ENCODE assay signal across 11 mouse cellular contexts in genomic region chr5:142372207-142372606, GRCm38 (mm10). TPM values are rescaled to one million over a fixed set of nuclear protein-coding genes. Genes with fewer than 3 reads are reported as not detected.
A peak's percentile ranks its signal among the peaks of the same experiment; 100 is the strongest.
DNase-seq lines count a peak whose midpoint lies in the region; ATAC-seq lines count a peak whose summit lies in the region.
"Had no signal": no experiment of that assay in that cellular context is flagged by ENCODE, and none has a peak within 500 bp of the region (broad histone marks: within the 10 kb centered on the region; RNA-seq: fewer than 3 reads in every experiment).

No protein-coding gene starts in this region.

- no peaks in the 10 kb centered on the region for H3K27me3 ChIP-seq in lung, embryonic 15.5 days
- no peaks in the 10 kb centered on the region for H3K27me3 ChIP-seq in forebrain, embryonic 10.5 days (ENCODE audit: poor library complexity, severe bottlenecking)
- no peaks in the 10 kb centered on the region for H3K27me3 ChIP-seq in hindbrain, embryonic 15.5 days
- no peaks in the 10 kb centered on the region for H3K27me3 ChIP-seq in neural tube, embryonic 14.5 days (ENCODE audit: control insufficient read depth, insufficient read depth, low read length)

- no peak for DNase-seq in lung, postnatal 14 days
- DNase-seq in forebrain, embryonic 10.5 days (ENCODE audit: extremely low spot score, low spot score): no peak
- DNase-seq in thymus, postnatal 4 days: no peak
- no peak for DNase-seq in urinary bladder, postnatal 36 days (ENCODE audit: low spot score in 2 of 2)
- no peak for DNase-seq in testis, postnatal 14 days (ENCODE audit: low spot score)
- DNase-seq: heart, postnatal 36 days; layer of hippocampus, postnatal 36 days; right cerebral cortex, postnatal 4 days had no signal

- H3K9ac ChIP-seq in lung, embryonic 15.5 days: no peak overlapping the region
- H3K9ac ChIP-seq in hindbrain, embryonic 15.5 days: no peak overlapping the region
- H3K9ac ChIP-seq in neural tube, embryonic 14.5 days (replicated peaks; ENCODE audit: low read depth, low read length): no peak overlapping the region

- no peaks in the 10 kb centered on the region for H3K36me3 ChIP-seq in lung, embryonic 15.5 days
- peaks cover 15% of the 10 kb centered on the region for H3K36me3 ChIP-seq in forebrain, embryonic 10.5 days (replicated peaks)
- no peaks in the 10 kb centered on the region for H3K36me3 ChIP-seq in hindbrain, embryonic 15.5 days
- H3K36me3 ChIP-seq in neural tube, embryonic 14.5 days (ENCODE audit: control insufficient read depth, insufficient read depth, low read length): no peaks in the 10 kb centered on the region

- H3K27ac ChIP-seq in lung, embryonic 15.5 days: peak overlapping the region; percentile 64; the same call in 1 of the 2 replicates
- peak overlapping the region; percentile 88 for H3K27ac ChIP-seq in forebrain, embryonic 10.5 days
- peak overlapping the region; percentile 71 for H3K27ac ChIP-seq in hindbrain, embryonic 15.5 days (replicated peaks)
- H3K27ac ChIP-seq in neural tube, embryonic 14.5 days (ENCODE audit: low read depth, low read length): peak overlapping the region; percentile 81

- no peak overlapping the region for H3K4me3 ChIP-seq in lung, embryonic 15.5 days
- H3K4me3 ChIP-seq in forebrain, embryonic 10.5 days: peak overlapping the region; percentile 17; the same call in 1 of the 2 replicates
- no peak overlapping the region for H3K4me3 ChIP-seq in hindbrain, embryonic 15.5 days
- no peak overlapping the region for H3K4me3 ChIP-seq in neural tube, embryonic 14.5 days (ENCODE audit: low read depth, low read length)

- no peaks in the 10 kb centered on the region for H3K9me3 ChIP-seq in lung, embryonic 15.5 days
- peaks cover 8% of the 10 kb centered on the region for H3K9me3 ChIP-seq in forebrain, embryonic 10.5 days
- H3K9me3 ChIP-seq in hindbrain, embryonic 15.5 days: no peaks in the 10 kb centered on the region
- no peaks in the 10 kb centered on the region for H3K9me3 ChIP-seq in neural tube, embryonic 14.5 days (ENCODE audit: control insufficient read depth, low read length)

- 33% methylated on average over 6 of the region's 6 CpGs for WGBS in lung, embryonic 15.5 days
- 13% methylated on average over 6 of the region's 6 CpGs for WGBS in forebrain, embryonic 10.5 days
- 11% methylated on average over 6 of the region's 6 CpGs for WGBS in hindbrain, embryonic 15.5 days
- 13% methylated on average over 6 of the region's 6 CpGs for WGBS in neural tube, embryonic 14.5 days

- peaks cover 19% of the 10 kb centered on the region for H3K4me1 ChIP-seq in lung, embryonic 15.5 days
- peaks cover 60% of the 10 kb centered on the region for H3K4me1 ChIP-seq in forebrain, embryonic 10.5 days
- peaks cover 15% of the 10 kb centered on the region for H3K4me1 ChIP-seq in hindbrain, embryonic 15.5 days (replicated peaks)
- peaks cover 9% of the 10 kb centered on the region for H3K4me1 ChIP-seq in neural tube, embryonic 14.5 days (ENCODE audit: control insufficient read depth, insufficient read depth, low read length)

- ATAC-seq in lung, embryonic 15.5 days (ENCODE audit: borderline replicate concordance, extremely low read depth, low FRiP score, low TSS enrichment): no peak
- no peak for ATAC-seq in hindbrain, embryonic 15.5 days (ENCODE audit: low FRiP score, low read depth)
- ATAC-seq in neural tube, embryonic 14.5 days (ENCODE audit: low read depth): no peak

- 0 out of 2 replicates have a peak overlapping the region, but pooled peaks have one; percentile 38 for H3K4me2 ChIP-seq in lung, embryonic 15.5 days
- no peak overlapping the region for H3K4me2 ChIP-seq in hindbrain, embryonic 15.5 days
- no peak overlapping the region for H3K4me2 ChIP-seq in neural tube, embryonic 14.5 days (ENCODE audit: low read depth, low read length)

RNA-seq across cellular contexts. Expression of gene Foxk1, which starts 29.1 kb away (rescaled TPM):
- 4.0 and 5.7 TPM in 2 replicates for polyA plus RNA-seq in lung, embryonic 15.5 days (2015; fragmentation: Nextera tagmentation; extraction: Ambion mirVana)
- 4.3 and 5.2 TPM in 2 replicates for polyA plus RNA-seq in forebrain, embryonic 10.5 days (2016; fragmentation: Nextera tagmentation; extraction: Ambion mirVana)
- polyA plus RNA-seq in hindbrain, embryonic 15.5 days (2015; fragmentation: Nextera tagmentation; extraction: Ambion mirVana): 6.1 and 6.6 TPM in 2 replicates
- 4.3 and 6.2 TPM in 2 replicates for polyA plus RNA-seq in neural tube, embryonic 14.5 days (2014; fragmentation: Nextera tagmentation; extraction: Ambion mirVana)
